Mouse (Mus musculus): Measurements from ENCODE around the gene Lgals4. TPM values are rescaled to one million over a fixed set of nuclear protein-coding genes. Genes with fewer than 3 reads are reported as not detected.

Gene Lgals4
- 0.25 TPM for polyA plus RNA-seq (2012; fragmentation: generic; extraction: Trizol)
- long read RNA-seq, experiment 1 = 0 reads
- long read RNA-seq, experiment 2 = 0 reads

DNA sequence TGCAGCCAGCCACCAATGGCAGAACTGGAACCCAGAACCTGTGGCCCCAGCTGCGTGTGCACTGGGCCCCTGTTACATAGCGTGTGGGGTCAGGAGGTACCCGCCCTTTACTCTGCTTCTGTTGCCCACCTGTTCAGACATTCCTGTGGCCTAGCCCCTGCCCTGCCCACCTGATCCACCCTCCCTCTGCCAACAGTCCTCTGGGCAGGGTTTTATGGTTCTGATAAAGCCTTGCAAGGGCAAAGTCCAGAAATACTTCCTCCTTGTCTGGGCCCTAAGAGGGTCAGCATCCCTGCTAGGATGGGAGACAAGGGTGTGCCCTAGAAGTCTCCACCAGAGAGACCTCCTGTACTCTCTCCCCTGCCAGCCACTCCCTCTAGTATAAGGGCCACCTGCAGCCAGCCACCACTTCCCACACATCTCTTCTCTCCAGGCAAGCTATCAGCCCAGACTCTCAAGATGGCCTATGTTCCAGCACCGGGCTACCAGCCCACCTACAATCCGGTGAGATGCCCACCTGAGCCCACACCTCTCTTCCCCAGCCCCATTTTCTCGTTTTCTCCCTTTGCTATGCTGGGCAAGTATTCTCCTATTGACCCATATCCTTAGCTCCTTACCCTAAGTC, at the start of gene Lgals4:
TSS of gene Lgals4 (plus strand) at position 132 of the 625 bp plus-strand sequence.
- H3K79me2 ChIP-seq (ENCODE audit: control insufficient read depth, insufficient read depth) = no peaks in the 10 kb centered on the region
- H3K27me3 ChIP-seq (ENCODE audit: control insufficient read depth, insufficient read depth, insufficient read length) = no peaks in the 10 kb centered on the region
- no peaks in the 10 kb centered on the region for H3K79me3 ChIP-seq (ENCODE audit: low read depth)
- H3ac ChIP-seq (ENCODE audit: control insufficient read depth, insufficient read length, low read depth) = no peak within 1 kb of the TSS
- no peak within 1 kb of the TSS for H3K4me3 ChIP-seq (ENCODE audit: insufficient read depth, poor library complexity, severe bottlenecking)
- H3K36me3 ChIP-seq (ENCODE audit: control insufficient read depth, insufficient read depth) = peaks cover 4% of the 10 kb centered on the region
- TF ChIP-seq MAX (IDR thresholded peaks at IDR 0.05) (no peak), USF1 (IDR thresholded peaks at IDR 0.05; ENCODE audit: low read depth) (no peak), FOSL1 (IDR thresholded peaks at IDR 0.05; ENCODE audit: insufficient read depth, low read length, poor library complexity, severe bottlenecking) (no peak), CEBPB (IDR thresholded peaks at IDR 0.05; ENCODE audit: low read depth) (no peak), CTCF (IDR thresholded peaks at IDR 0.05; ENCODE audit: control insufficient read depth, insufficient read depth, insufficient read length) (no peak), MYOD1 (IDR thresholded peaks at IDR 0.05; ENCODE audit: control insufficient read depth, insufficient read length, low read depth) (no peak), MYOG (IDR thresholded peaks at IDR 0.05; ENCODE audit: control insufficient read depth, extremely low read depth, insufficient read length) (no peak)

DNA sequence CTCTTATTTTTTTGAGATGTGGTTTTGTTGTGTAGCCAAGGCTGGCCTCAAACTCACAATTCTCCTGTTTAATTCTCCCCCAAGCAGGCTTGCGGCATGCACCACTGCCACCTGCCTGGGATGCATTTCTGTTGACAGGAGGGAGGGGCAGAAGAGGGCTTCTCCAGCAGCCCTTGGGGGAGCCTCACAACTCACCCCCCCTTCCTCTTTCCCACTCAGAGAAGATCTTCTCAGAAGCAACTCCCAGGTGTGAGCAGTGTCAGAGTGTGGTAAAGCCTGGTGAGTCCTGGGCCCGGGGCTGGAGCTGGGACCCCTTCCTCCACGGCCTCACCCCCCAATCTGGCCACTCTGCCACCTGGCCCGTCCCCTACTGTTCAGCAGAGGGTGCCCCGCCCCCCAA, 48.5 kb upstream of the Lgals4 start:
- Histone ChIP-seq H3ac (ENCODE audit: control insufficient read depth, insufficient read length, low read depth) (no peak overlapping the region), H3K4me3 (ENCODE audit: insufficient read depth, poor library complexity, severe bottlenecking) (no peak overlapping the region), H3K27me3 (ENCODE audit: control insufficient read depth, insufficient read depth, insufficient read length) (no peaks in the 10 kb centered on the region), H3K36me3 (ENCODE audit: control insufficient read depth, insufficient read depth) (no peaks in the 10 kb centered on the region), H3K79me3 (ENCODE audit: low read depth) (no peaks in the 10 kb centered on the region), H3K79me2 (ENCODE audit: control insufficient read depth, insufficient read depth) (no peaks in the 10 kb centered on the region)
- no peak for TF ChIP-seq CTCF (IDR thresholded peaks at IDR 0.05; ENCODE audit: control insufficient read depth, insufficient read depth, insufficient read length)
- TF ChIP-seq MYOD1 (IDR thresholded peaks at IDR 0.05; ENCODE audit: control insufficient read depth, insufficient read length, low read depth) = no peak
- TF ChIP-seq CEBPB (IDR thresholded peaks at IDR 0.05; ENCODE audit: low read depth) = no peak
- TF ChIP-seq USF1 (IDR thresholded peaks at IDR 0.05; ENCODE audit: low read depth) = no peak
- no peak for TF ChIP-seq MYOG (IDR thresholded peaks at IDR 0.05; ENCODE audit: control insufficient read depth, extremely low read depth, insufficient read length)
- TF ChIP-seq FOSL1 (IDR thresholded peaks at IDR 0.05; ENCODE audit: insufficient read depth, low read length, poor library complexity, severe bottlenecking) = no peak
- no peak for TF ChIP-seq MAX (IDR thresholded peaks at IDR 0.05)

GRCm38 (mm10) chr7:28787884-28788283, 45.8 kb upstream of the Lgals4 start:
- Histone ChIP-seq H3K27me3 (ENCODE audit: control insufficient read depth, insufficient read depth, insufficient read length) (no peaks in the 10 kb centered on the region), H3K79me3 (ENCODE audit: low read depth) (no peaks in the 10 kb centered on the region), H3K4me3 (ENCODE audit: insufficient read depth, poor library complexity, severe bottlenecking) (no peak overlapping the region), H3K36me3 (ENCODE audit: control insufficient read depth, insufficient read depth) (no peaks in the 10 kb centered on the region), H3K79me2 (ENCODE audit: control insufficient read depth, insufficient read depth) (no peaks in the 10 kb centered on the region), H3ac (ENCODE audit: control insufficient read depth, insufficient read length, low read depth) (no peak overlapping the region)
- no peak for TF ChIP-seq MAX (IDR thresholded peaks at IDR 0.05)
- no peak for TF ChIP-seq USF1 (IDR thresholded peaks at IDR 0.05; ENCODE audit: low read depth)
- TF ChIP-seq MYOD1 (IDR thresholded peaks at IDR 0.05; ENCODE audit: control insufficient read depth, insufficient read length, low read depth) = no peak
- no peak for TF ChIP-seq CTCF (IDR thresholded peaks at IDR 0.05; ENCODE audit: control insufficient read depth, insufficient read depth, insufficient read length)
- TF ChIP-seq FOSL1 (IDR thresholded peaks at IDR 0.05; ENCODE audit: insufficient read depth, low read length, poor library complexity, severe bottlenecking) = no peak
- no peak for TF ChIP-seq CEBPB (IDR thresholded peaks at IDR 0.05; ENCODE audit: low read depth)
- no peak for TF ChIP-seq MYOG (IDR thresholded peaks at IDR 0.05; ENCODE audit: control insufficient read depth, extremely low read depth, insufficient read length)

DNA sequence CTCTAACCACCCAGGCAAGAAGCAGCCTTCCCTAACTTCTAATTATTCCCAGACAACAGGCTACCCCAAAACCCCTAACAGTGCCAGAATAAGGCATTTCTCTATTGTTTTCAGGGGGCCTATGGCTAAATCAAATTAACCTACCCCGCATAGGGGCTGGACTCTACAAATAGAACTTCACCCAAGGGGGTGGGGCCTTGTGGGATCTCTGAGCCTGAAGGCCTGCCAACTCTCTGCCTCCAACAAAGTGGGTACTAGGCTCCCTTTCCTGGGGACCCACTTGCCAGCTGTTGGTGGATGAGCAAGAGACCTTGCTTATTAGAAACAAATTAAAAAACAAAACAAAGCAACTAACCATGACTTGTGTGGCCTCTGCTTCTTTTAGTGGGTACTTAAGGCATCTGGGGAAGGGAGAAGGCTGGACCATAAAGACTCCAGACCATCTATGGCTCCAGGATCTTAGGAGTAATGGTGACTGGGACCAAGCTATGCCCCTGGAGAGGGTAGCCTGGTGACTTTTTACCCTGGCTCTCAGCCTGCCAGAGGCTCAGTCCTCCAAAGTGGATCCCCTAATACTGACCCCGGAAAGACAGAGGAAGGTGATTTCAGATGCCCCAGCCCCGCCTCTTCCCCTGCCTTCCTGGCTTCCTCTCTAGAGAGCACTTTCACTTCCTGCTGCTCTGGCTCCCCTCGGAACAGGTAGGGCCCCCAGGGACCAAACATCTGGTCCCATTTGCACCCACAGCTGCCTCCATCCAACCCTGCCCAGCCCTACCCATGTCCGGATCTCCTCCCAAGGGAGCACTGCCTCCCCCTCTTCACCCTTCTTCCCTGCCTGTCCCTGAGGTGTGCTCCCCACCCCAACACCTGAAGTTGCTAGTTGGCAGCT, 45.1 kb upstream of the Lgals4 start, which contains the start of gene Rinl:
TSS of gene Rinl (plus strand) at position 663 of the 889 bp plus-strand sequence.
- TF ChIP-seq MAX (IDR thresholded peaks at IDR 0.05) = no peak
- TF ChIP-seq MYOD1 (IDR thresholded peaks at IDR 0.05; ENCODE audit: control insufficient read depth, insufficient read length, low read depth) = no peak
- TF ChIP-seq CTCF (IDR thresholded peaks at IDR 0.05; ENCODE audit: control insufficient read depth, insufficient read depth, insufficient read length) = no peak
- TF ChIP-seq CEBPB (IDR thresholded peaks at IDR 0.05; ENCODE audit: low read depth) = no peak
- TF ChIP-seq USF1 (IDR thresholded peaks at IDR 0.05; ENCODE audit: low read depth) = no peak
- TF ChIP-seq FOSL1 (IDR thresholded peaks at IDR 0.05; ENCODE audit: insufficient read depth, low read length, poor library complexity, severe bottlenecking) = no peak
- no peak for TF ChIP-seq MYOG (IDR thresholded peaks at IDR 0.05; ENCODE audit: control insufficient read depth, extremely low read depth, insufficient read length)
- no peaks in the 10 kb centered on the region for H3K79me3 ChIP-seq (ENCODE audit: low read depth)
- H3K36me3 ChIP-seq (ENCODE audit: control insufficient read depth, insufficient read depth) = no peaks in the 10 kb centered on the region
- H3K27me3 ChIP-seq (ENCODE audit: control insufficient read depth, insufficient read depth, insufficient read length) = no peaks in the 10 kb centered on the region
- H3K4me3 ChIP-seq (ENCODE audit: insufficient read depth, poor library complexity, severe bottlenecking) = no peak within 1 kb of the TSS
- no peaks in the 10 kb centered on the region for H3K79me2 ChIP-seq (ENCODE audit: control insufficient read depth, insufficient read depth)
- H3ac ChIP-seq (ENCODE audit: control insufficient read depth, insufficient read length, low read depth) = no peak within 1 kb of the TSS

DNA sequence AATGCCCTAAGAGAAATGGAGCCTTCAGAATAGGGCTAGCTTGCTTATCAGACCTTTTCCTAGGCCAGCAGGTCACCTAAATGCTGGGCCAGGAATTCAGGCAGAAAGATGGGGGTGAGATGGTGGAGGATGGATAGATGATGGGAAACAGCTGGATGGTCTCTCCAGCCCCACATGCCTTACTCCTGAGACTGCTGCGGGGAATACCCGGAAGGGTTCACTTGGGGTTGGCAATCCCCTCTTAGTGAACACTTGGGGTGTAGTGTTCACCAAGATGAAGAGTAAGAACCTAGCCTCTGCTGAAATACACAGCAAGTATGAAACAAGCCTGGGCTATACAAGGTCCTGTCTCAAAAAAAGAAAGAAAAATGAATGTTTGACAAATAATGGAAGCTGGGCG, 44.4 kb upstream of the Lgals4 start:
- no peaks in the 10 kb centered on the region for H3K27me3 ChIP-seq (ENCODE audit: control insufficient read depth, insufficient read depth, insufficient read length)
- no peak overlapping the region for H3ac ChIP-seq (ENCODE audit: control insufficient read depth, insufficient read length, low read depth)
- no peak for TF ChIP-seq MAX (IDR thresholded peaks at IDR 0.05)
- TF ChIP-seq FOSL1 (IDR thresholded peaks at IDR 0.05; ENCODE audit: insufficient read depth, low read length, poor library complexity, severe bottlenecking) = no peak
- TF ChIP-seq MYOG (IDR thresholded peaks at IDR 0.05; ENCODE audit: control insufficient read depth, extremely low read depth, insufficient read length) = no peak
- no peak for TF ChIP-seq CTCF (IDR thresholded peaks at IDR 0.05; ENCODE audit: control insufficient read depth, insufficient read depth, insufficient read length)
- no peak for TF ChIP-seq USF1 (IDR thresholded peaks at IDR 0.05; ENCODE audit: low read depth)
- no peak for TF ChIP-seq CEBPB (IDR thresholded peaks at IDR 0.05; ENCODE audit: low read depth)
- TF ChIP-seq MYOD1 (IDR thresholded peaks at IDR 0.05; ENCODE audit: control insufficient read depth, insufficient read length, low read depth) = no peak
- H3K36me3 ChIP-seq (ENCODE audit: control insufficient read depth, insufficient read depth) = no peaks in the 10 kb centered on the region
- H3K79me2 ChIP-seq (ENCODE audit: control insufficient read depth, insufficient read depth) = no peaks in the 10 kb centered on the region
- no peaks in the 10 kb centered on the region for H3K79me3 ChIP-seq (ENCODE audit: low read depth)
- no peak overlapping the region for H3K4me3 ChIP-seq (ENCODE audit: insufficient read depth, poor library complexity, severe bottlenecking)
